Mouse (Mus musculus) hindbrain, postnatal 0 days (tissue): ENCODE results near the gene 1500011B03Rik. TPM values are rescaled to one million over a fixed set of nuclear protein-coding genes. Genes with fewer than 3 reads are reported as not detected.
A peak's percentile ranks its signal among the peaks of the same experiment; 100 is the strongest.

Source experiments
- ATAC-seq: fragments of 200-750 bp; cut with Nextera tagmentation; 2 replicates; pipeline ENCODE4 v1.8.0; 2017; ENCODE audit warnings: mild to moderate bottlenecking, moderate TSS enrichment, moderate library complexity
- DNase-seq: peaks from one replicate; pipeline ENCODE4 v3.0.0-alpha.2; 2015; ENCODE audit warnings: low spot score
- H3K27ac ChIP-seq: fragments of 300-500 bp; sonication (generic); 2 replicates; pipeline ENCODE4 v1.5.1; 2014; ENCODE audit warnings: mild to moderate bottlenecking
- H3K27me3 ChIP-seq: fragments of 300-500 bp; sonication (generic); 2 replicates; pipeline ENCODE4 v1.6.1; 2014; ENCODE audit warnings: low read length, mixed read lengths; ENCODE audit not compliant: insufficient read depth
- H3K36me3 ChIP-seq: fragments of 300-500 bp; sonication (generic); 2 replicates; pipeline ENCODE4 v1.6.1; 2014; ENCODE audit warnings: low read length, mixed read lengths; ENCODE audit not compliant: insufficient read depth
- H3K4me1 ChIP-seq: fragments of 300-500 bp; sonication (generic); 2 replicates; pipeline ENCODE4 v1.6.1; 2014; ENCODE audit warnings: antibody characterized with exemption, low read length, mixed read lengths; ENCODE audit not compliant: insufficient read depth
- H3K4me2 ChIP-seq: fragments of 300-500 bp; sonication (generic); 2 replicates; pipeline ENCODE4 v1.6.1; 2014; ENCODE audit warnings: low read depth, mild to moderate bottlenecking, low read length, moderate library complexity, mixed read lengths
- H3K4me3 ChIP-seq: fragments of 300-500 bp; sonication (generic); 2 replicates; pipeline ENCODE4 v1.5.1; 2014; ENCODE audit warnings: low read length
- H3K9ac ChIP-seq: fragments of 300-500 bp; sonication (generic); replicated peaks from 2 replicates; pipeline ENCODE4 v1.6.1; 2014; ENCODE audit warnings: mild to moderate bottlenecking, low read length, moderate library complexity, mixed read lengths
- H3K9me3 ChIP-seq: fragments of 300-500 bp; sonication (generic); 2 replicates; pipeline ENCODE4 v1.6.1; 2016; ENCODE audit warnings: low read length, mixed read lengths
- CTCF ChIP-seq: IDR thresholded peaks from 2 replicates; pipeline ENCODE4 v1.5.1; 2016; ENCODE audit warnings: antibody characterized with exemption, control low read depth, low read depth
- WGBS: fragments of 180-500 bp; shearing (Covaris S2); extraction: QIAGEN DNeasy Blood & Tissue Kit; methylation state at CpG from one replicate; pipeline ENCODE4 v1.1.7; 2014; 5-methylcytosine and 5-hydroxymethylcytosine counted together
- polyA plus RNA-seq: library from polyadenylated mRNA; unstranded; fragments of >200 nt; fragmentation: Nextera tagmentation; extraction: Ambion mirVana; gene quantifications from 2 replicates; pipeline ENCODE4 v1.2.1, GENCODE M21; 2015
- total RNA-seq: library from RNA; depleted of rRNA; stranded (reverse); fragments of >200 nt; gene quantifications from 2 replicates; pipeline ENCODE4 v1.2.3, GENCODE M21; 2014

The 1500011B03Rik gene
- total and polyA plus RNA-seq, 2 experiments from 2014 or later: 250 to 366 TPM

GRCm38 (mm10) chr5:114784622-114785165 lies 38.6 kb downstream of the 1500011B03Rik start:
- ATAC-seq (no peak), DNase-seq (no peak)
- peaks cover 13% of the 10 kb centered on the region; the same call in 1 of the 2 replicates for H3K36me3 ChIP-seq
- no peak overlapping the region for H3K9ac ChIP-seq
- TF ChIP-seq CTCF: no peak
- no peaks in the 10 kb centered on the region; the same call in 1 of the 2 replicates for H3K4me1 ChIP-seq
- H3K4me3 ChIP-seq: no peak overlapping the region
- no peaks in the 10 kb centered on the region for H3K27me3 ChIP-seq
- no peak overlapping the region for H3K4me2 ChIP-seq
- H3K27ac ChIP-seq: no peak overlapping the region
- H3K9me3 ChIP-seq: no peaks in the 10 kb centered on the region
- WGBS: 78% methylated on average over 16 of the region's 16 CpGs

GRCm38 (mm10) chr5:114783405-114784163 lies 39.7 kb downstream of the 1500011B03Rik start:
- Histone ChIP-seq H3K9me3 (no peaks in the 10 kb centered on the region), H3K4me1 (no peaks in the 10 kb centered on the region; the same call in 1 of the 2 replicates), H3K4me2 (no peak overlapping the region), H3K9ac (no peak overlapping the region), H3K27me3 (no peaks in the 10 kb centered on the region), H3K27ac (no peak overlapping the region), H3K4me3 (no peak overlapping the region), H3K36me3 (peaks cover 6% of the 10 kb centered on the region; the same call in 1 of the 2 replicates)
- DNase-seq (no peak), ATAC-seq (no peak)
- no peak for TF ChIP-seq CTCF
- WGBS: 81% methylated on average over 12 of the region's 12 CpGs

GRCm38 (mm10) chr5:114782991-114783390 lies 40.3 kb downstream of the 1500011B03Rik start:
- H3K27ac ChIP-seq: no peak overlapping the region
- H3K4me3 ChIP-seq: no peak overlapping the region
- ATAC-seq (no peak), DNase-seq (no peak)
- 86% methylated on average over 9 of the region's 9 CpGs for whole genome bisulfite sequencing
- no peaks in the 10 kb centered on the region for H3K27me3 ChIP-seq
- H3K36me3 ChIP-seq: peaks cover 6% of the 10 kb centered on the region; the same call in 1 of the 2 replicates
- no peak overlapping the region for H3K9ac ChIP-seq
- H3K9me3 ChIP-seq: no peaks in the 10 kb centered on the region
- no peak overlapping the region for H3K4me2 ChIP-seq
- peaks cover under 1% of the 10 kb centered on the region for H3K4me1 ChIP-seq
- TF ChIP-seq CTCF: no peak

- no peaks in the 10 kb centered on the region for H3K27me3 ChIP-seq
- H3K27ac ChIP-seq: peak overlapping the region; percentile 29; the same call in 1 of the 2 replicates
- DNase-seq (no peak), ATAC-seq (no peak)
- H3K9me3 ChIP-seq: no peaks in the 10 kb centered on the region
- peaks cover 2% of the 10 kb centered on the region; the same call in 1 of the 2 replicates for H3K36me3 ChIP-seq
- H3K9ac ChIP-seq: no peak overlapping the region
- no peak overlapping the region for H3K4me2 ChIP-seq
- H3K4me3 ChIP-seq: no peak overlapping the region
- H3K4me1 ChIP-seq: peaks cover 14% of the 10 kb centered on the region
- TF ChIP-seq CTCF: no peak
- 72% methylated on average over 7 of the region's 7 CpGs for WGBS
Measured at GRCm38 (mm10) chr5:114780912-114781311, 42.4 kb downstream of the 1500011B03Rik start.

GRCm38 (mm10) chr5:114779956-114780489 lies 43.2 kb downstream of the 1500011B03Rik start:
- H3K9ac ChIP-seq: no peak overlapping the region
- H3K27me3 ChIP-seq: no peaks in the 10 kb centered on the region
- DNase-seq (no peak), ATAC-seq (no peak)
- H3K4me1 ChIP-seq: peaks cover 14% of the 10 kb centered on the region
- H3K4me3 ChIP-seq: no peak overlapping the region
- no peak overlapping the region for H3K4me2 ChIP-seq
- H3K36me3 ChIP-seq: no peaks in the 10 kb centered on the region
- H3K27ac ChIP-seq: no peak overlapping the region
- H3K9me3 ChIP-seq: no peaks in the 10 kb centered on the region
- WGBS: 64% methylated on average over 7 of the region's 7 CpGs
- TF ChIP-seq CTCF: no peak

GRCm38 (mm10) chr5:114776174-114776573 lies 47.1 kb downstream of the 1500011B03Rik start:
- 51% methylated on average over 7 of the region's 7 CpGs for WGBS
- no peak overlapping the region for H3K27ac ChIP-seq
- H3K4me1 ChIP-seq: peaks cover 19% of the 10 kb centered on the region
- H3K9ac ChIP-seq: peak overlapping the region; percentile 98; the same call in 1 of the 2 replicates
- DNase-seq: no peak
- H3K9me3 ChIP-seq: no peaks in the 10 kb centered on the region
- no peaks in the 10 kb centered on the region for H3K36me3 ChIP-seq
- peak overlapping the region; percentile 75 for H3K4me2 ChIP-seq
- no peaks in the 10 kb centered on the region for H3K27me3 ChIP-seq
- TF ChIP-seq CTCF: no peak
- ATAC-seq: no peak
- peak overlapping the region; percentile 99 for H3K4me3 ChIP-seq
